Mouse (Mus musculus) CH12.LX (cell line): ENCODE measurements at regions not wholly inside any gene's neighbourhood (a gene's known extent, or its start where the extent isn't known, plus 50 kb on each side); places are given as distances from the start of the nearest gene placed in this dataset.

Source experiments
- DNase-seq: peaks from one replicate; pipeline ENCODE4 v3.0.0-alpha.2; 2013; ENCODE audit errors: extremely low read depth
- H3K27ac ChIP-seq: 2 replicates; pipeline ENCODE4 v1.5.1; 2012; ENCODE audit warnings: low read depth, mild to moderate bottlenecking, control low read depth, moderate library complexity; ENCODE audit not compliant: insufficient read depth
- H3K27me3 ChIP-seq: replicated peaks from 2 replicates; pipeline ENCODE3; 2012; ENCODE audit warnings: inconsistent platforms
- H3K36me3 ChIP-seq, 2 experiments: replicated peaks in 1 of 2; 2 replicates each; pipeline versions ENCODE3 to v1.6.1; 2012; ENCODE audit warnings: inconsistent platforms in 1 of 2, low read length in 1 of 2, mild to moderate bottlenecking in 1 of 2, mixed read lengths in 1 of 2, moderate library complexity in 1 of 2; ENCODE audit not compliant: control insufficient read depth in 1 of 2, insufficient read depth in 1 of 2
- H3K4me1 ChIP-seq, 2 experiments: 2 replicates each; pipeline ENCODE4 v1.6.1; 2012; ENCODE audit warnings: inconsistent platforms in 1 of 2, moderate library complexity in 1 of 2; ENCODE audit not compliant: insufficient read depth in 2 of 2, control insufficient read depth in 1 of 2
- H3K4me2 ChIP-seq: 2 replicates; pipeline ENCODE4 v1.6.1; 2012; ENCODE audit warnings: low read depth, mild to moderate bottlenecking, control low read depth; ENCODE audit not compliant: poor library complexity, insufficient read depth, severe bottlenecking
- H3K4me3 ChIP-seq, 3 experiments: fragments of 150-350 bp in 1 of 3; sonication (generic) in 1 of 3; replicated peaks in 1 of 3; 2 replicates each; pipeline versions ENCODE3 to v1.5.1; 2011 to 2012; ENCODE audit warnings: low read depth in 2 of 3, low read length in 2 of 3, mild to moderate bottlenecking in 2 of 3, moderate library complexity in 2 of 3, control low read depth in 1 of 3, improper control_type of control experiment in 1 of 3, inconsistent platforms in 1 of 3, mixed read lengths in 1 of 3; ENCODE audit not compliant: poor library complexity in 1 of 3
- H3K79me2 ChIP-seq: replicated peaks from 2 replicates; pipeline ENCODE4 v1.6.1; 2012; ENCODE audit warnings: mild to moderate bottlenecking, moderate library complexity; ENCODE audit not compliant: control insufficient read depth, poor library complexity, insufficient read depth, severe bottlenecking; ENCODE audit errors: extremely low read depth
- H3K9ac ChIP-seq: 2 replicates; pipeline ENCODE4 v1.6.1; 2012; ENCODE audit warnings: low read depth, mild to moderate bottlenecking, control low read depth, moderate library complexity; ENCODE audit not compliant: insufficient read depth
- H3K9me3 ChIP-seq: replicated peaks from 2 replicates; pipeline ENCODE3; 2012; ENCODE audit warnings: low read length, inconsistent platforms, mixed read lengths
- BHLHE40 ChIP-seq: IDR thresholded peaks from 2 replicates; pipeline ENCODE4 v1.6.1; 2011; ENCODE audit warnings: mild to moderate bottlenecking, low read depth, low read length, improper control_type of control experiment
- CHD1 ChIP-seq: IDR thresholded peaks from 2 replicates; pipeline ENCODE4 v1.6.1; 2012; ENCODE audit warnings: low read depth, low read length, improper control_type of control experiment, inconsistent platforms
- CTCF ChIP-seq, 2 experiments: IDR thresholded peaks in 1 of 2; conservative IDR thresholded peaks in 1 of 2; 2 replicates each; pipeline ENCODE4 v1.5.1; 2011 to 2012; ENCODE audit warnings: low read depth in 2 of 2, low read length in 2 of 2, improper control_type of control experiment in 1 of 2, inconsistent platforms in 1 of 2, mild to moderate bottlenecking in 1 of 2, moderate library complexity in 1 of 2
- ELF1 ChIP-seq: IDR thresholded peaks from 2 replicates; pipeline ENCODE4 v1.6.1; 2014; ENCODE audit warnings: low read depth, mild to moderate bottlenecking, inconsistent platforms, low read length, improper control_type of control experiment
- EP300 ChIP-seq: IDR thresholded peaks from 2 replicates; pipeline ENCODE4 v1.6.1; 2011; ENCODE audit warnings: low read length, improper control_type of control experiment
- GABPA ChIP-seq: IDR thresholded peaks from 2 replicates; pipeline ENCODE4 v1.6.1; 2012; ENCODE audit warnings: low read depth, low read length, improper control_type of control experiment, inconsistent platforms; ENCODE audit not compliant: insufficient replicate concordance
- HCFC1 ChIP-seq: IDR thresholded peaks from 2 replicates; pipeline ENCODE4 v1.6.1; 2012; ENCODE audit warnings: low read depth, mild to moderate bottlenecking, inconsistent platforms, low read length, improper control_type of control experiment
- IRF4 ChIP-seq: IDR thresholded peaks from 2 replicates; pipeline ENCODE4 v1.6.1; 2014; ENCODE audit warnings: low read depth, mild to moderate bottlenecking, inconsistent platforms, low read length, improper control_type of control experiment
- JUND ChIP-seq: conservative IDR thresholded peaks from 2 replicates; pipeline ENCODE4 v1.6.1; 2011; ENCODE audit warnings: low read depth, low read length, improper control_type of control experiment
- MXI1 ChIP-seq: IDR thresholded peaks from 2 replicates; pipeline ENCODE4 v1.6.1; 2011; ENCODE audit warnings: mild to moderate bottlenecking, low read depth, low read length, improper control_type of control experiment
- NELFE ChIP-seq: IDR thresholded peaks from 2 replicates; pipeline ENCODE4 v1.6.1; 2011; ENCODE audit warnings: low read depth, low read length, improper control_type of control experiment
- POLR2AphosphoS2 ChIP-seq: IDR thresholded peaks from 2 replicates; pipeline ENCODE4 v1.6.1; 2011; ENCODE audit warnings: low read depth, low read length, improper control_type of control experiment
- RAD21 ChIP-seq: IDR thresholded peaks from 2 replicates; pipeline ENCODE4 v1.6.1; 2011; ENCODE audit warnings: low read depth, mild to moderate bottlenecking, low read length, improper control_type of control experiment, moderate library complexity
- SIN3A ChIP-seq: IDR thresholded peaks from 2 replicates; pipeline ENCODE4 v1.6.1; 2012; ENCODE audit warnings: low read length, improper control_type of control experiment, inconsistent platforms
- SMC3 ChIP-seq: IDR thresholded peaks from 2 replicates; pipeline ENCODE4 v1.6.1; 2011; ENCODE audit warnings: low read depth, low read length, improper control_type of control experiment
- TCF12 ChIP-seq: IDR thresholded peaks from 2 replicates; pipeline ENCODE4 v1.6.1; 2014; ENCODE audit warnings: low read depth, mild to moderate bottlenecking, inconsistent platforms, low read length, improper control_type of control experiment
- ZC3H11A ChIP-seq: IDR thresholded peaks from 2 replicates; pipeline ENCODE4 v1.6.1; 2012; ENCODE audit warnings: low read depth, mild to moderate bottlenecking, inconsistent platforms, low read length, improper control_type of control experiment
- ZKSCAN1 ChIP-seq: IDR thresholded peaks from 2 replicates; pipeline ENCODE4 v1.6.1; 2012; ENCODE audit warnings: low read depth, inconsistent platforms, low read length, improper control_type of control experiment, borderline replicate concordance
- dilution Hi-C: fragments of 300-500 bp; cut with MboI; formaldehyde crosslinking; loops from 2 replicates; pipeline ENCODE4 v1.14.3; 2020; ENCODE audit warnings: low sequenced_read_pairs; ENCODE audit not compliant: extremely low pct_unique_long_range_greater_than_20kb, extremely low pct_ligation_motif_present
- in situ Hi-C: fragments of 300-500 bp; cut with MboI; formaldehyde crosslinking; loops from 3 replicates; pipeline ENCODE4 v1.14.3; 2019; ENCODE audit warnings: low sequenced_read_pairs, low pct_ligation_motif_present, low pct_unique_long_range_greater_than_20kb, mixed read lengths

- DNase-seq, result peak; percentile 2
- Histone ChIP-seq H3K27ac (no peak overlapping the region), H3K9ac (no peak overlapping the region), H3K4me2 (no peak overlapping the region), H3K79me2 (no peaks in the 10 kb centered on the region), H3K9me3 (no peaks in the 10 kb centered on the region), H3K4me3 (no peak overlapping the region), H3K4me1 (no peaks in the 10 kb centered on the region), H3K27me3 (peaks cover 16% of the 10 kb centered on the region), H3K36me3 (no peaks in the 10 kb centered on the region)
- in situ Hi-C loops (loop anchor here (25.0 kb wide), 2 partner anchors 276 to 601 kb away; no protein-coding TSS in a partner anchor), dilution Hi-C loops (no loop called here)
- no peak for TF ChIP-seq SIN3A
- TF ChIP-seq RAD21, result peak; percentile 43
- TF ChIP-seq CTCF (conservative IDR thresholded peaks at IDR 0.05 in 1 of 2, IDR thresholded peaks at IDR 0.05 in 1 of 2; ENCODE audit: low read depth in 2 of 2, low read length in 2 of 2), result peak in 1 of 2 experiments; percentile 31; a peak in 2 of 4 replicates
Observed at GRCm38 (mm10) chr14:80212916-80213315, 229.0 kb downstream of the Olfm4 start.

GRCm38 (mm10) chr14:80213666-80214065 lies 229.8 kb downstream of the Olfm4 start:
- no peaks in the 10 kb centered on the region for H3K9me3 ChIP-seq
- peaks cover 12% of the 10 kb centered on the region for H3K27me3 ChIP-seq
- no peak overlapping the region for H3K4me3 ChIP-seq
- no peaks in the 10 kb centered on the region for H3K4me1 ChIP-seq
- H3K79me2 ChIP-seq, result no peaks in the 10 kb centered on the region
- H3K9ac ChIP-seq, result no peak overlapping the region
- no peaks in the 10 kb centered on the region for H3K36me3 ChIP-seq
- no peak overlapping the region for H3K27ac ChIP-seq
- TF ChIP-seq POLR2AphosphoS2 (no peak), CHD1 (no peak), BHLHE40 (no peak), GABPA (no peak)
- no peak for DNase-seq
- in situ Hi-C loops, result loop anchor here (25.0 kb wide), 2 partner anchors 276 to 601 kb away; no protein-coding TSS in a partner anchor
- dilution Hi-C loops, result no loop called here
- H3K4me2 ChIP-seq, result no peak overlapping the region

GRCm38 (mm10) chr14:80215960-80216552 lies 232.2 kb downstream of the Olfm4 start:
- no peaks in the 10 kb centered on the region for H3K79me2 ChIP-seq
- H3K9me3 ChIP-seq, result no peaks in the 10 kb centered on the region
- no peaks in the 10 kb centered on the region for H3K36me3 ChIP-seq
- no peak overlapping the region for H3K27ac ChIP-seq
- dilution Hi-C loops, result no loop called here
- no peak overlapping the region for H3K9ac ChIP-seq
- DNase-seq, result peak; percentile 69
- TF ChIP-seq RAD21 (peak; percentile 86), TCF12 (no peak), EP300 (no peak), MXI1 (peak; percentile 41; the same call in 1 of the 2 replicates), SIN3A (peak; percentile 85), IRF4 (no peak), ZKSCAN1 (no peak), CTCF (conservative IDR thresholded peaks at IDR 0.05 in 1 of 2, IDR thresholded peaks at IDR 0.05 in 1 of 2; ENCODE audit: low read depth in 2 of 2, low read length in 2 of 2) (peak; percentile 70 to 99), JUND (no peak), NELFE (peak; percentile 67; the same call in 1 of the 2 replicates), ZC3H11A (0 out of 2 replicates have a peak, but pooled peaks have one; percentile 3), CHD1 (no peak), HCFC1 (no peak), ELF1 (no peak), SMC3 (peak; percentile 75)
- no peaks in the 10 kb centered on the region for H3K4me1 ChIP-seq
- in situ Hi-C loops, result loop anchor here (25.0 kb wide), 2 partner anchors 279 to 604 kb away; no protein-coding TSS in a partner anchor
- H3K4me3 ChIP-seq, result no peak overlapping the region
- H3K27me3 ChIP-seq, result peaks cover 10% of the 10 kb centered on the region
- no peak overlapping the region for H3K4me2 ChIP-seq
